Mouse (Mus musculus) layer of hippocampus, adult 2 months (tissue): ENCODE results near the gene Mrgprd. TPM values are rescaled to one million over a fixed set of nuclear protein-coding genes. Genes with fewer than 3 reads are reported as not detected.

Experiments
- DNase-seq, 2 experiments: peaks; one replicate each; pipeline ENCODE4 v3.0.0; 2022; ENCODE audit warnings: low spot score in 2 of 2
- H3K27ac ChIP-seq: fragments of 200-600 bp; 2 replicates; pipeline ENCODE4 v1.8.1; 2022
- H3K4me3 ChIP-seq: fragments of 200-600 bp; 2 replicates; pipeline ENCODE4 v1.8.1; 2022; ENCODE audit warnings: mild to moderate bottlenecking
- CTCF ChIP-seq: fragments of 200-600 bp; conservative IDR thresholded peaks from 2 replicates; pipeline ENCODE4 v1.8.1; 2022; ENCODE audit warnings: antibody characterized with exemption, mild to moderate bottlenecking, moderate library complexity
- total RNA-seq, 2 experiments: library from RNA; stranded (reverse); gene quantifications; 2 replicates each; pipeline ENCODE4 v1.2.3; 2021

Gene Mrgprd
- total RNA-seq, 2 experiments from 2014 or later = not detected

DNA sequence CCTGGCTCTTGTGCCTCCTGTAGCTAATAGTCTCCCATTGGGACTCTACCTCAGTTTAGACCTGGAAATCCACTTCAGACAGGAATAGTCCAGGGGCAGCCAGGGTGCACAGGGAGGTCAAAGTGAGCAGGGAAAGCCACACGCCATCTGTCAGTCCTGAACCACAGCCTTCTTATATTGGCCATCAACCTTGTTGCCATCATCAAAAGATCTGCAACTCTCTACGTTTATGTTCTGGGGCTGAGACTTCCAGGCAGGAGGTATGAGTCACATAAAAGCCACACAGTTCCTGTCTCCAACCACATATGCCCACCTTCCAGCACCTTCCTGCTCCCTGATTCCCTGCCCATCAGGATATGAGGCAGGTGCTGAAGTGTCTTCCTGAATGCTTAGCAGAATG is 23.3 kb downstream of the Mrgprd start:
- Histone ChIP-seq H3K27ac (no peak overlapping the region), H3K4me3 (no peak overlapping the region)
- DNase-seq = no peak
- no peak for TF ChIP-seq CTCF

DNA sequence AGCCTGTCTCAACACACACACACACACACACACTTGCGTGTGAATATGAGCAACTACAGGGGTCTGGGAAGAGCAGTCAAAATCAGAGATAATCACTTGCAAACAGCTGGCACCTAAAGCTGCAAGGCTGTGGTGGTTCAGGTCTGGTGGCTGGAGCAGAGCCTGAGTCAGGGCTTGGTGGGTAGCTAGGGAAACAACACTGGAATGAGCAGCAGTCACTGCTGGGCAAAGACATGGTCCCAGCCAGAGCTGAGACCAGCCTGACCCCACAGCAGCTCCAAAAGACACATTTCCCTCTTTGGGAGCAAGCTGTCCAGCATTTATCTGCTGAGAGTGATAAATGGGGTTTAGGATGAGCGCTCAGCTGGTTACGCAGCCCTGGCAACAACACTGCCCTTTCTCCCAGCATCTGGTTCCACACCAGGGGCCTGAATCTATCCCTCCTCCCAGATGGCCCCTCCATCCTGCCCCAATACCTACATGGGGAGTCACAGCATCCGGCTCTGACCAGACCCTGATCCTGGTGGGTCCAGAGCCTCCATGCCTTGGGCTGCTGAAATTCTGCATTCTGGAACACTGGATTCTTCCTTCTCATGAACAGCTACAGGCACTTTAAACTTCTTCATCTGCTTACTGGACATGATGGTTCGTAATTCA is 25.7 kb downstream of the Mrgprd start:
- DNase-seq = no peak
- TF ChIP-seq CTCF = no peak
- H3K27ac ChIP-seq = no peak overlapping the region
- no peak overlapping the region for H3K4me3 ChIP-seq

Other genes starting within 250 kb of the Mrgprd start
- 1 to 10 TPM in 1 of 2 experiments, under 1 TPM in 1; 0.42 to 1.6 TPM for gene 1810010D01Rik, start 106.7 kb upstream of the Mrgprd start, total RNA-seq
- gene Tpcn2, start 30.8 kb upstream of the Mrgprd start, total RNA-seq = 1 to 10 TPM; 5.8 to 8.3 TPM
- 1 to 10 TPM in 1 of 2 experiments, under 1 TPM in 1; 0.42 to 1.4 TPM for gene Mrgprf, start 14.0 kb upstream of the Mrgprd start, total RNA-seq